Mouse (Mus musculus) gastrocnemius, postnatal 36 days (tissue): ENCODE data around the gene Manbal. TPM values are rescaled to one million over a fixed set of nuclear protein-coding genes. Genes with fewer than 3 reads are reported as not detected.
A peak's percentile ranks its signal among the peaks of the same experiment; 100 is the strongest.
"Not testable (repeated sequence)": the region's sequence is repeated elsewhere in the genome, so short reads cannot be mapped to it uniquely, and the experiment has no call there.

Experiments
- DNase-seq, 2 experiments: peaks; one replicate each; pipeline ENCODE4 v3.0.0; 2022
- intact Hi-C: fragments of 180-260 bp; cut with DNase I; formaldehyde crosslinking; loops from one replicate; pipeline ENCODE4 v1.15.1; 2025
- total RNA-seq, 2 experiments: library from RNA; stranded (reverse); gene quantifications; 2 replicates each; pipeline ENCODE4 v1.2.3; 2021

The Manbal gene
- total RNA-seq, 2 experiments from 2014 or later = 15.3 to 15.6 TPM

DNA sequence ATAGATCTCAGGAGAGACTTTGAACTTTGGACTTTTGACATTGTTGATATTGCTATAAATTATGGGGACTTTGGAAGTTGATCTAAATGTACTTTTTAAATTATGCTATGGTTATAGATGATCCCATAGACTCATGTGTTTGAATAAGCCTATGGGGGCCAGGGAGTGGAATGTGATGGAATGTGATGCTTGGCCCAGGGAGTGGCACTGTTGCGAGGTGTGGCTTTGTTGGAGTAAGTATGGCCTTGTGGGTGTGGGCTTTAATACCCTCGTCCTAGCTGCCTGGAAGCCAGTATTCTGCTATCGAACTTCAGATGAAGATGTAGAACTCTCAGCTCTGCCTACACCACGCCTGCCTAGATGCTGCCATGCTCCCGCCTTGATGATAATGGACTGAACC lies 7.4 kb upstream of the Manbal start:
- intact Hi-C loops = no loop called here
- no peak for DNase-seq

- DNase-seq = no peak
- intact Hi-C loops = no loop called here
These were observed 4.4 kb upstream of the Manbal start for GRCm38 (mm10) chr2:157363031-157363430.

DNA sequence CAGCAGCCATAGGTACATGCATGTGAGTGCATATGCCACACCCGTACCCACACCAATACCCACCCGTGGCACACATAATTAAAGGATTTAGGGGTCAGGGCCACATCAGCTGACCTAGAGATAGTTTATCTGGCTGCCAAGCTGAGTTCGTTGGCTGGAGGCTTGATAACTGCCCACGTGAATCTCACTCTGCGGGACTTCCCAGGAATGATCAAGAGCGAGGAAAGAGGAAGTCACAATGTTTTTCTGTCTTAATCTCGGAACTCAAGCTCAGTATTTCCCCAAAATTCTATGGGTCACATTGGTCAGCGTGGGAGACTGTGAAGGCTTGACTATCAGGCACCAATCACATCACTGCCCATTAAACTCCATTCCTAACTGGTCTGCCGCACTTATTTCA lies 632 bp upstream of the Manbal start:
- DNase-seq = no peak
- intact Hi-C loops = no loop called here

- intact Hi-C loops = no loop called here
- DNase-seq = no peak
These were observed 597 bp downstream of the Manbal start for GRCm38 (mm10) chr2:157367991-157368390.

- DNase-seq = no peak
These were observed 4.3 kb downstream of the Manbal start for GRCm38 (mm10) chr2:157371696-157372095.

GRCm38 (mm10) chr2:157373681-157374080 lies 6.3 kb downstream of the Manbal start:
- peak; percentile 29 to 33 for DNase-seq
- intact Hi-C loops = no loop called here

More at GRCm38 (mm10) chr2:157371696-157372095, 4.3 kb downstream of the Manbal start:
- intact Hi-C loops = no loop called here

GRCm38 (mm10) chr2:157375051-157375450 lies 7.7 kb downstream of the Manbal start:
- no peak for DNase-seq
- intact Hi-C loops = no loop called here

DNA sequence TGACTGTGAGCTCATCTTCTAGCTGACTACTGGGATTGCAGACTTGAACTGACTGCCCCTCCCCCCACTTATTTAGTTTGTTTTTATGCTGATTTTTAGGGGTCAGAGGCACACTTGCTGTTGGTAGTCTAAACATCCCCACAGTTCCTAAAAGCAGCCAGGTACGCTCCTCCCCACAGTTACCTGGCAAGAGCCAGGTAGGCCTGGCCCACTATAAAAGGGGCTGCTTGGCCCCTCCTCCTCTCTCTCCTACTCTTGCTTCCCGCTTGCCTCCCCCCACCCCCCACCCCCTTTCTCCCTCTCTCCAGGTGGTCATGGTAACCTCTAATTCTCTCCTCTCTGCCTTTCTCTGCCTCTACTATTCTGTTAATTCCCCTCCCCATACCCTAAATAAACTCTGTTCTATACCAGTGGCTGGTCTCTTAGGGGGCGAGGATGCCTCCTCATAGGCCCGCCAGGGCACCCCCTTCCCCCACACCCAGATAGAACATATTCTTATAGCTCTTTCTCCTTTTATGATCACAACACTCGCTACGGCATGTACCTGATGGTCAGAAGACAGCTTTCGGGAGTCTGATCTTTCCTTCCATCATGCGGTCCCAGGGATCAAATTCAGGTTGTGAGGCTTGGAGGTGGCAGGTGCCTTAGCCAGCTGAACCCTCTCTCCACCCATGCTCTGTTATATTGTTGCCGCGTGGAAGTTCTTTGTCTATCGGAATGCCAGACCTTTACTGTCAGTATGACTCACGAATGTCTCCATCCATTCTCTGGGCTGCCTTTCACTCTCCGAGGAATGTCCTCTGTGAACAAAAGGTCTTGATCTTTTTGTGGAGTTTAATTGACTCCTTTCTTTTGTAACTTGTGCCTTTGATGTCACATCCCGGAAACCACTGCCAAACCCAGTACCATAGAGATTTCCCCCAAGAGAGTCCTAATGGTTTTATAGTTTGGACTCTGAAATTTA lies 8.7 kb downstream of the Manbal start:
- intact Hi-C loops = no loop called here
- DNase-seq = no peak

DNA sequence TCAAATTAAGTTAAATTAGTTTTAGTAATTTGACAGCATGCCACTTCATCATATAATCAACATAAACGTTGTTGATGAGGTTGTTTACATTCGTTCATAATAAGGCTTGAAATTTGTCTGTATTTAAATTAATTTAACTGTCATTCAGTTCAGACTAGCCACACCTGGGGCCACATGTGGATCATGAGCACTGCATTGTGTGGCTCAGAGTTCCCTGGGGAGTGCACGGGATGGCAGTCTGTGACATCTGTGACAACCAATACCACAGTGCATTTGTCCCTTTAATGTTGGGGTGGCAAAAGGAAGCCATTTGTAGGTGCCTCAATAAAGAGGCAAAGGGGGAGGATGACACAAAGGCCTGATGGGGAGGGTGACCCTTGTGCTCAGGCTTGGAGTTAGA lies 9.6 kb downstream of the Manbal start:
- intact Hi-C loops = no loop called here
- DNase-seq = no peak

DNA sequence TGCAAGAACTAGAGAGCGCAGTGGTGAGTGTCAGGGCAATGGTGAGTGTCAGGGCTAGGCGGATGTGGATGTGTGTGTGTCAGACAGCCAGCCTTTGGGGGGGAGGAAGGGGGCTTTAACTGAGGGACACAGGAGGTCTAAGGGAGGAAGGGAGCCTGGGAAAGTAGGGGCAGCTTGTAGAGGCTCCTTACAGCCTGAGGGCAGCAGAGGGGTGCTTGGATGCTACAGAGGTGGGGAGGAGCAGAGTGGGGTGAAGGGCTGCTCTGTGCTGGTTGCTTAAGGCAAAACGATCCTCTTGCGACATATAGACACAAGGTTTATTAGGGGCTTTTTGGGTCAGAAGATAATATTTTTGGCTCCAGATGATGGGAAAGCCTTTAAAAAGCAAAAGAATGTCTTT lies 17.4 kb downstream of the Manbal start:
- intact Hi-C loops = no loop called here
- DNase-seq = no peak

DNA sequence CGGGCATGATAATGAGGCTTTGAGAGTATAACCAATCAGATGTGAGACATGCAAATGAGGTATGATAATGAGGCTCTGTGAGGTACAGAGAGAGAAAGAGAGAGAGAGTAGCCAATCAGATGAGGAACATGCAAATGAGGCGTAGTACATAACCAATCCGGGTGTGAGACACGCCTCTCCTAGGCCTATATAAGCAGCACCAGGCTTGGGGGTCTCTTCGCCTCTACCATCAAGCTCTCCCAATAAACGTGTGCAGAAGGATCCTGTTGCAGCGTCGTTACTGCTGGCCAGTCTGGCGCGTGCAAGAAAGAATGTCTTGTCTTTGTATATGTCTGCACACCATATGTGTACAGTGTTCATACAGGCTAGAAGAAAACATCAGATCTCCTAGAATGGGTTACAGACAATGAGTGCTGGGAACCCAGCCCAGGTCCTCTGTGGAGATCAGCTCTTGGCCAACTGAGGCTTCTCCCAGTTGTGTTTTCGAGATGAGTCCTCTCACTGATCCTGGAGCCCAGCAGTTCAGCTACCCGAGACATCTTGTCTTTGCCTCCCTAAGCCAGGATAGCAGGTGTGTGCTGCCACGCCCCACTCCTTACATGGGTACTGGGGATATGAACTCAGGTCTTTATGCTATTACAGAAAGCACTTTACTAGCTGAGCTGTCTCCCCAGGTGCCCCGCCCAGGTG lies 21.7 kb downstream of the Manbal start:
- DNase-seq, intact Hi-C loops: not testable (repeated sequence)

DNA sequence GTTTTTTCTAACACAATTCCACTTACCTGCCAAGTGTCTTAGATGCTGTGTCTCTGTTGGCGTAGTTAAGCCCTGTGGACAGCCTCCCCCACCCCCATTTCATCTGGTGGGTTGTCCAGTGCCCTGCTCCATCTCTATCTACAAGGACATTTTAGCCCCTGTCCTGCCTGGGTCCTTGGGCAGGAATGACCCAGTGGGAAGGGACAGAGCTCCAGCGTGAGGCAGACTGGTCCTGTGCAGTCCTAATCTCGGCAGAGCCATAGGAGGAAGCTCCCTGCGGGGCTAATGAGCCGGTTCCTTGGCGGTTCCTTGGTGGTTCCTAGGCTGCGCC lies 22.2 kb downstream of the Manbal start:
- intact Hi-C loops = no loop called here
- no peak for DNase-seq

DNA sequence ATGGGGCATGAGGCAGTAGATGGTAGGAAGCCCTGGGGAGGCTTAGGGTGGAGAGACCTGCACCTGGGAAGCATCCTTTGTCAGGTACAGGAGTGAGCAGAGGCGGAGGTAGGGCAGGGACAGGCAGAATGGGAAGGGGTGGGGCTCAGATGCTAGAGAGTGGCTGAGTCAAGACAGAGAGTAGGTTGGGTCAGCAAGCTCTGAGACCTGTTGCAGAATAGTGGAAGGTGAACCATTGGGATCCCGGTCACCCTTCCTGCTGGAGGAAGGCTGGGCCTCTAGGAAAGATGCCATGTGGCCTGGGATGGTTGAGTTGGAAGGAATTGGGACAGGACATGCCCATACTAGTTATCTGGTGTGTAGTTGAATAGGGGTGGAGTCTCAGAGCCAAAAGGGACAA lies 24.9 kb downstream of the Manbal start:
- DNase-seq = no peak
- intact Hi-C loops = no loop called here

- intact Hi-C loops = no loop called here
These were observed 26.2 kb downstream of the Manbal start for GRCm38 (mm10) chr2:157393549-157393948.

GRCm38 (mm10) chr2:157394868-157395267 lies 27.5 kb downstream of the Manbal start:
- intact Hi-C loops = no loop called here
- DNase-seq = no peak

More at GRCm38 (mm10) chr2:157393549-157393948, 26.2 kb downstream of the Manbal start:
- no peak for DNase-seq

DNA sequence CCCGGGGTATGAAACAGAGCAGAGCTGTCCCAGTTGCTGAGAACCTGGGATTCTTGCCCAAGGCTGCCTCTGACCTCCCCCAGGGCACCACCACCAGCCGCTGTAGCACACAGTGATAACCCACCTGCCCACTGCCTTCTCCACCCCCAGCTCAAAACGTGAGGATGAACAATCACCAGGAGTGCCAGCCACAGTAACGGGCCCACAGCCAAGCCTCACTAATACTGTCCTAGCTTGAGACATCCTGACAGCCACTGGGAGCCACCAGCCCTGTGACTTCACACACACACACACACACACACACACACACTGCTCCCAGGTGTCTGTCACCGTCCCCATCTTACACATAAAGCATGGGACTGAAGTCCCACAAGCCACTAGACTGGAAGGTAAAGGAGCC lies 28.0 kb downstream of the Manbal start:
- intact Hi-C loops = no loop called here
- no peak for DNase-seq

DNA sequence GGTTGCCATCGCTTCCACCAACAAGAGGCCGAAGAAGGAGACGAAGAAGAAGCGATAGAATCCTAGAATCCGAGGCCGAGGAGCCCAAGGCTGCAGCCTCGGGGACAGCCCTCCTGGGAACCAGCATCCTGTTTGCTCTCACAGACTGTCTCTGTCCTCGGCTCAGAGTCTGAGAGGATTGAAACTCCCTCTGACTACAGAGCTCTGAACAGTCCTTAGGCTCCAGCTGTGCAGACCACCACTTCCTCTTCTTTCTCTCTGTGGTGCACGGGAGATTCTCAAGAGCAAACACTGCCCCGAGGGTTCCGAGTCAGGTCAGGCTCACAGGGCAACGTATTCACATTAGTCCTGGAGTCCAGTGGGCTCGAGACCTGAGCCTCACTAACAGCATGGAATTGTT lies 28.6 kb downstream of the Manbal start:
- intact Hi-C loops = no loop called here
- no peak for DNase-seq

DNA sequence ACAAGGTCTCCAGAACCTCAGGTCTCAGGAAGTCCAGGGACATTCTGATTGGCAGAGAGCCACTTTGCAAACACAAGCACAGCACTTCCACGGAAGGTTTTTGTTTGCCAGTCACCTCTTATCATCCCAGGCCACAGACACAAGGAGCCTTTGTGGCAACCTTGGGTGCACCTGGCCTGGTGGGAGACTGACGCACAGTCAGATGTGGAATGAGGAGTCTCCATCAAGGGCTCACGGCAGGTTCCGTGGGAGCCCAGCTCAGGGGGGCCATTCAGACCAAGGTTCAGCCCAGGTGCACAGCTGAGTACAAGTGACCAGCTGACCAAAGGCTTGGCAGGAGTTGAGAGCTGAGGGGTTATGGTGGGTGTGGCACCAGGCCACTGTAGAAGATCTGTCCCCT lies 30.0 kb downstream of the Manbal start:
- no peak for DNase-seq
- intact Hi-C loops = no loop called here

DNA sequence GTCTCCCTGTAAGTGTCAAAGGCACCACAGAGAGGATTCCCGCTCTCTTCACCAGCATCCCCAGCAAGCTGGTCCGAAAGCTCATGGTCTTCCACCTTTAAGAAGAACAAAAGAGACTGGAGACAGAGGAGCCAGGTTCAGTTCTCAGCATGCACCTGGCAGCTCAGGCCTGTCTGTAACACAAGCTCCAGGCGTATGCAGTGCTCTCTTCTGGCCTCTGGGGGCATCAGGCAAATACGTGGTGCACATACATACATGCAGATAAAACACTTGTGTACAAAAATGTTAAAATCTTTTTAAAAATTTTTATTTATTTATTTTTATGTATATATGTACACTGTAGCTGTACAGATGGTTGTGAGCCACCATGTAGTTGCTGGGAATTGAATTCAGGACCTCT lies 31.1 kb downstream of the Manbal start:
- no peak for DNase-seq
- intact Hi-C loops = no loop called here

GRCm38 (mm10) chr2:157399797-157400196 lies 32.4 kb downstream of the Manbal start:
- intact Hi-C loops = no loop called here
- DNase-seq = no peak

DNA sequence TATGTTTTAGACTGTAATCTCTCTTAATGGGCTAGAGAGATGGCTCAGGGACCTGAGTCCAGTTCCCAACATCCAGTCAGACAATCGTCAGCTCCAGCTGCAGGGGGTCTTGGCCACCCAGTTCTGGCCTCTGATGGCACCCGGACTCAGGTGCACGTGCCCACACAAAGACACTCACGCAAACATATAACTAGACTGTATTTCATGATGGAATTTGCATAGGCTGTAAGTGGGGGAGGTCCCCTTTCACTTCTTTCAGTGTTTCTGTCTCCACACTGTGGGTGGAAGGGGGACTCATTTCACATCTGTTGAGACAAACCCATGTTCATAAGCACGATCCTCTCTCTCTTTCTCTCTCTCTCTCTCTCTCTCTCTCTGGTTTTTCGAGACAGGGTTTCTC lies 33.1 kb downstream of the Manbal start:
- no peak for DNase-seq
- intact Hi-C loops = no loop called here

DNA sequence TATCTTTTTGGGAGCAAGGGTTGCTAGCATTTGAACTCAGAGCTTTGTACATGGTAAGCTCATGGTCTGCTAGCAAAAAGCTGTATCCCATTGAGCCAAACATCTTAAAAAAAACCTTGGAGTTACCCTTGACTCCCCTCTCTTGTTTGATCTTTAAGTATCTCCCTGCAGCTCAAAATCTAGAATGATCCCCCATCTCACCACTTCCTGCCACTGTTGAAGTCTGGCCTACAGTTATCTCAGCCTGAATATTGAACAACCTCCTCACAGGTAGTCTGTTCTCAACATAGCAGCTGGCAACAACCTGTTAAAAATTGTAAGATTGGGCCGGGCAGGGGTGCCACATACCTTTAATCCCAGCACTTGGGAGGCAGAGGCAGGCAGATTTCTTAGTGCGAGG lies 33.9 kb downstream of the Manbal start:
- DNase-seq = no peak
- intact Hi-C loops = no loop called here
